Mouse (Mus musculus): ENCODE results near the gene Zdhhc14. TPM values are rescaled to one million over a fixed set of nuclear protein-coding genes. Genes with fewer than 3 reads are reported as not detected.

The Zdhhc14 gene
- total and polyA plus RNA-seq, 3 experiments = 0.34 to 1.3 (median 0.35) TPM

DNA sequence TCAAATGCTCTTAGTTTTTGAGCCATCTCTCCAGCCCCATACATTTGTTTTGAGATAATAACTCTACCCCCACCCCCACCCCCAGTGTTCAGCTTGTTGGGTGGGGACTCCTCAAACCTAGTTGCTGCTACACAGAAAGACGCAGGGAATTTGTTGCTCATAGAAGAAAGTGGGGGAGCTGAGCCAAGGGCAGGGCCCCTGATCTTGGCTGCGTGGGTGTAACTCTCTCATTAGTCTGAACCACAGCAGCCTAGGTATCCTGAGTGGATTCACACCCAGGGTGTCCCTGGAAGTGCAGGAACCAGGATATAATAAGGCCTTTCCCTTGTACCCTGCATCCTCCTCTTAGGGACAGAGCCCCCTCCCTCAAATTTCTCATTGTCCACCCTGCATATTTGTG, 142.9 kb downstream of the Zdhhc14 start:
- Histone ChIP-seq H3K27me3 (replicated peaks) (no peaks in the 10 kb centered on the region), H3K4me2 (ENCODE audit: insufficient read depth, low read depth, poor library complexity, severe bottlenecking) (no peak overlapping the region), H3K4me1 (ENCODE audit: control insufficient read depth in 1 of 2, insufficient read depth in 2 of 2) (peaks cover 8 to 61% of the 10 kb centered on the region in 2 experiments), H3K4me3 (replicated peaks in 1 of 3; ENCODE audit: low read depth in 2 of 3, low read length in 2 of 3, poor library complexity in 1 of 3) (no peak overlapping the region), H3K9me3 (replicated peaks; ENCODE audit: low read length) (no peaks in the 10 kb centered on the region), H3K36me3 (replicated peaks in 1 of 2; ENCODE audit: control insufficient read depth in 1 of 2, insufficient read depth in 1 of 2, low read length in 1 of 2) (peaks cover 0 to 4% of the 10 kb centered on the region in 2 experiments), H3K9ac (ENCODE audit: insufficient read depth, low read depth) (no peak overlapping the region), H3K79me2 (replicated peaks; ENCODE audit: control insufficient read depth, extremely low read depth, insufficient read depth, poor library complexity, severe bottlenecking) (no peaks in the 10 kb centered on the region), H3K27ac (ENCODE audit: insufficient read depth, low read depth) (no peak overlapping the region)
- no peak for DNase-seq (ENCODE audit: extremely low read depth)
- no peak for TF ChIP-seq MAZ (IDR thresholded peaks at IDR 0.05; ENCODE audit: low read depth, low read length)
- no peak for TF ChIP-seq BHLHE40 (IDR thresholded peaks at IDR 0.05; ENCODE audit: low read depth, low read length)
- no peak for TF ChIP-seq SMC3 (IDR thresholded peaks at IDR 0.05; ENCODE audit: low read depth, low read length)
- TF ChIP-seq IRF4 (IDR thresholded peaks at IDR 0.05; ENCODE audit: low read depth, low read length) = no peak
- TF ChIP-seq MYC (IDR thresholded peaks at IDR 0.05; ENCODE audit: low read depth, low read length) = no peak
- TF ChIP-seq MEF2A (IDR thresholded peaks at IDR 0.05; ENCODE audit: borderline replicate concordance, low read depth, low read length) = no peak
- no peak for TF ChIP-seq KAT2A (IDR thresholded peaks at IDR 0.05; ENCODE audit: insufficient replicate concordance, low read length)
- no peak for TF ChIP-seq ZKSCAN1 (IDR thresholded peaks at IDR 0.05; ENCODE audit: borderline replicate concordance, low read depth, low read length)
- no peak for TF ChIP-seq ZC3H11A (IDR thresholded peaks at IDR 0.05; ENCODE audit: low read depth, low read length)
- TF ChIP-seq TBP (conservative IDR thresholded peaks at IDR 0.05; ENCODE audit: low read depth, low read length) = no peak
- TF ChIP-seq SIN3A (IDR thresholded peaks at IDR 0.05; ENCODE audit: low read length) = no peak
- no peak for TF ChIP-seq USF2 (conservative IDR thresholded peaks at IDR 0.05; ENCODE audit: low read depth, low read length)
- no peak for TF ChIP-seq E2F4 (IDR thresholded peaks at IDR 0.05; ENCODE audit: insufficient replicate concordance, low read depth, low read length)
- TF ChIP-seq CHD1 (IDR thresholded peaks at IDR 0.05; ENCODE audit: low read depth, low read length) = no peak
- TF ChIP-seq UBTF (IDR thresholded peaks at IDR 0.05; ENCODE audit: low read depth, low read length) = no peak
- no peak for TF ChIP-seq POLR2A (IDR thresholded peaks at IDR 0.05; ENCODE audit: low read depth, low read length)
- TF ChIP-seq RAD21 (IDR thresholded peaks at IDR 0.05; ENCODE audit: low read depth, low read length) = no peak
- in situ Hi-C loops (cut with MboI; ENCODE audit: low pct_ligation_motif_present, low pct_unique_long_range_greater_than_20kb, low sequenced_read_pairs) (no loop called here), dilution Hi-C loops (cut with MboI; ENCODE audit: extremely low pct_ligation_motif_present, extremely low pct_unique_long_range_greater_than_20kb, low sequenced_read_pairs) (no loop called here)

- H3K36me3 ChIP-seq (replicated peaks in 1 of 2; ENCODE audit: control insufficient read depth in 1 of 2, insufficient read depth in 1 of 2, low read length in 1 of 2) = no peaks in the 10 kb centered on the region
- H3K79me2 ChIP-seq (replicated peaks; ENCODE audit: control insufficient read depth, extremely low read depth, insufficient read depth, poor library complexity, severe bottlenecking) = no peaks in the 10 kb centered on the region
- H3K4me3 ChIP-seq (replicated peaks in 1 of 3; ENCODE audit: low read depth in 2 of 3, low read length in 2 of 3, poor library complexity in 1 of 3) = no peak overlapping the region
- DNase-seq (ENCODE audit: extremely low read depth) = peak; percentile 41
- peaks cover 2% of the 10 kb centered on the region for H3K9me3 ChIP-seq (replicated peaks; ENCODE audit: low read length)
- TF ChIP-seq JUND (conservative IDR thresholded peaks at IDR 0.05; ENCODE audit: low read depth, low read length) (peak; percentile 31; the same call in 1 of the 2 replicates), TCF12 (IDR thresholded peaks at IDR 0.05; ENCODE audit: low read depth, low read length) (no peak), IRF4 (IDR thresholded peaks at IDR 0.05; ENCODE audit: low read depth, low read length) (peak; percentile 49; the same call in 1 of the 2 replicates), GABPA (IDR thresholded peaks at IDR 0.05; ENCODE audit: insufficient replicate concordance, low read depth, low read length) (no peak), TBP (conservative IDR thresholded peaks at IDR 0.05; ENCODE audit: low read depth, low read length) (no peak), BHLHE40 (IDR thresholded peaks at IDR 0.05; ENCODE audit: low read depth, low read length) (peak; percentile 25; the same call in 1 of the 2 replicates), UBTF (IDR thresholded peaks at IDR 0.05; ENCODE audit: low read depth, low read length) (no peak)
- in situ Hi-C loops (cut with MboI; ENCODE audit: low pct_ligation_motif_present, low pct_unique_long_range_greater_than_20kb, low sequenced_read_pairs) (no loop called here), dilution Hi-C loops (cut with MboI; ENCODE audit: extremely low pct_ligation_motif_present, extremely low pct_unique_long_range_greater_than_20kb, low sequenced_read_pairs) (no loop called here)
- peaks cover 7 to 59% of the 10 kb centered on the region in 2 experiments; a peak in 3 of 4 replicates for H3K4me1 ChIP-seq (ENCODE audit: control insufficient read depth in 1 of 2, insufficient read depth in 2 of 2)
- H3K27me3 ChIP-seq (replicated peaks) = no peaks in the 10 kb centered on the region
- H3K4me2 ChIP-seq (ENCODE audit: insufficient read depth, low read depth, poor library complexity, severe bottlenecking) = no peak overlapping the region
- H3K27ac ChIP-seq (ENCODE audit: insufficient read depth, low read depth) = no peak overlapping the region
- no peak overlapping the region for H3K9ac ChIP-seq (ENCODE audit: insufficient read depth, low read depth)
Observed at GRCm38 (mm10) chr17:5641436-5641835, 149.1 kb downstream of the Zdhhc14 start.

All from CH12.LX (cell line).